Mouse (Mus musculus): ENCODE data around the gene Ints14.

DNA sequence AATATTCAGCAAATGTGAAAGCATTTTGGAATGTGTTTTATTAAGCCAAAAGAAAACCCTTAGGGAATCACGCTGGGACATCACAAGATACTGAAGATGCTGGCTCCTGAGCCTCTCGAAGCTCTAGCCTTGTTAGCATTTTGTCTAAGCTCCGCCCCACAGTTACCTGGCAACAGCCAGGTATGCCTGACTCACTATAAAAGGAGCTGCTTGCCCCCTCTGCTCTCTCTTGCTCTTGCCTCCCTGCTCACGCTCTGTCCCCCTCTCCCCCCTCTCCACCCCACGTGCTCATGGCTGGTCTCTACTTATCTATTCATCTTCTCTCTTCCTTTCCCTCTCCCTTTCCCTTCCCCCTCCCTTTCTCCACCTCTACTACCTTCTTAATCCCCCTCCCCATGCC, 8.7 kb upstream of the Ints14 start:
- TF ChIP-seq CTCF (IDR thresholded peaks at IDR 0.05; ENCODE audit: borderline replicate concordance, insufficient read depth, low read length), result no peak
- TF ChIP-seq POLR2A (IDR thresholded peaks at IDR 0.05; ENCODE audit: low read depth, low read length), result no peak
